Mouse (Mus musculus) embryonic facial prominence, embryonic 10.5 days (tissue): Measurements from ENCODE around the gene Rapgef1. TPM values are rescaled to one million over a fixed set of nuclear protein-coding genes. Genes with fewer than 3 reads are reported as not detected.

Source experiments
- DNase-seq: peaks from one replicate; pipeline ENCODE4 v3.0.0-alpha.2; 2017; ENCODE audit warnings: low spot score
- H3K27ac ChIP-seq: fragments of 300-500 bp; sonication (generic); replicated peaks from 2 replicates; pipeline ENCODE4 v1.5.1; 2016; ENCODE audit warnings: mild to moderate bottlenecking
- H3K27me3 ChIP-seq: fragments of 300-500 bp; sonication (generic); replicated peaks from 2 replicates; pipeline ENCODE4 v1.6.1; 2016; ENCODE audit warnings: low read depth, mild to moderate bottlenecking; ENCODE audit not compliant: poor library complexity, severe bottlenecking
- H3K36me3 ChIP-seq: fragments of 300-500 bp; sonication (generic); replicated peaks from 2 replicates; pipeline ENCODE4 v1.6.1; 2016; ENCODE audit warnings: mild to moderate bottlenecking, moderate library complexity
- H3K4me1 ChIP-seq: fragments of 300-500 bp; sonication (generic); 2 replicates; pipeline ENCODE4 v1.6.1; 2016
- H3K4me3 ChIP-seq: fragments of 300-500 bp; sonication (generic); 2 replicates; pipeline ENCODE4 v1.5.1; 2016; ENCODE audit warnings: mild to moderate bottlenecking, moderate library complexity
- H3K9me3 ChIP-seq: fragments of 300-500 bp; sonication (generic); 2 replicates; pipeline ENCODE4 v1.6.1; 2016; ENCODE audit warnings: mild to moderate bottlenecking
- WGBS: fragments of 180-500 bp; shearing (Covaris S2); methylation state at CpG from one replicate; pipeline ENCODE4 v1.1.7; 2016; 5-methylcytosine and 5-hydroxymethylcytosine counted together
- polyA plus RNA-seq: library from polyadenylated mRNA; unstranded; fragments of >200 nt; fragmentation: Nextera tagmentation; extraction: Ambion mirVana; gene quantifications from 2 replicates; pipeline ENCODE4 v1.2.1, GENCODE M21; 2016

The Rapgef1 gene
- polyA plus RNA-seq, 1 experiment from 2014 or later, result 17.3 TPM

GRCm38 (mm10) chr2:29787937-29788681, 168.6 kb downstream of the Rapgef1 start, which contains the start of gene Trub2:
Gene Trub2 (minus strand): TSS chr2:29788502.
- no peaks in the 10 kb centered on the region for H3K27me3 ChIP-seq
- DNase-seq, result peak; percentile 86
- under 1% methylated on average over 45 of the region's 45 CpGs for WGBS
- H3K4me3 ChIP-seq, result peak within 1 kb of the TSS; percentile 75
- H3K36me3 ChIP-seq, result peaks cover 69% of the 10 kb centered on the region
- peaks cover 23% of the 10 kb centered on the region for H3K4me1 ChIP-seq
- H3K27ac ChIP-seq, result peak within 1 kb of the TSS; percentile 84
- no peaks in the 10 kb centered on the region for H3K9me3 ChIP-seq

Other genes starting within 250 kb of the Rapgef1 start
- gene Gm13420, start 132.0 kb downstream of the Rapgef1 start, polyA plus RNA-seq, result not detected in 2 replicates
- gene Gm13547, start 139.6 kb downstream of the Rapgef1 start, polyA plus RNA-seq, result not detected in 2 replicates
- gene Coq4, start 167.8 kb downstream of the Rapgef1 start, polyA plus RNA-seq, result 45.0 and 50.5 TPM in 2 replicates
- 60.7 and 65.1 TPM in 2 replicates for gene Trub2, start 168.8 kb downstream of the Rapgef1 start, polyA plus RNA-seq
- 10.1 and 11.2 TPM in 2 replicates for gene Slc27a4, start 182.9 kb downstream of the Rapgef1 start, polyA plus RNA-seq
- 18.0 and 23.7 TPM in 2 replicates for gene Urm1, start 200.4 kb downstream of the Rapgef1 start, polyA plus RNA-seq
- gene Cercam, start 249.4 kb downstream of the Rapgef1 start, polyA plus RNA-seq, result 12.3 and 19.2 TPM in 2 replicates